Mouse (Mus musculus): ENCODE measurements at regions not wholly inside any gene's neighbourhood (a gene's known extent, or its start where the extent isn't known, plus 50 kb on each side); places are given as distances from the start of the nearest gene placed in this dataset.
"Not testable (repeated sequence)": the region's sequence is repeated elsewhere in the genome, so short reads cannot be mapped to it uniquely, and the experiment has no call there.

DNA sequence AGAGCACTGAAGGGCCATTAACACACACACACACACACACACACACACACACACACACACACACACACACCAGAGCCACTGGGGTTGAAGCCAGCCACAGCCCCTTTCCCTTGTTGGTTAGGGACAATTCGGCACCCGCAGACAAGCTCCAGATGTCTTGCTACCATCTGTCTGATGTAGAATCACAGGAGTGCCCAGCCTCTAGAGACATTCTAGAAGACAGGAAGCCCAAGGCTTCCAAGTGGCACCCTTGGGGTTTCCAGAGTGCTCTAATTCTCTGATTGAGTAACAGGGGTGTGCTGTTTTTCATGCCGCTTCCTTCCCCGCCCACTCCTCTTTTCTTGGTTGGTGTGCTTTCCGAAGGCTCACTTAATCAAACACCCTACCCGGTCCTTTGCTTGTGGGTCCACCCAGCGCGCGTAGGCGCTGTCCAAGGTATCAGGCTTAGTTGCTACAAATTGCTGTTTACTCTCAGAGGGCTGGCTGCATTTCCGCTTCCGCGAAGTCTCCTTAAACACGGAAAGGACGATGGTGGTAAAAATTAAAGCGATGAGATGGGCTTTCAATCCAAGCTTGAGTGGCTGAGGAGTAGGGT lies 59.5 kb upstream of the Zbtb18 start:
- DNase-seq (ENCODE audit: low read depth, low spot score), result peak; percentile 42

DNA sequence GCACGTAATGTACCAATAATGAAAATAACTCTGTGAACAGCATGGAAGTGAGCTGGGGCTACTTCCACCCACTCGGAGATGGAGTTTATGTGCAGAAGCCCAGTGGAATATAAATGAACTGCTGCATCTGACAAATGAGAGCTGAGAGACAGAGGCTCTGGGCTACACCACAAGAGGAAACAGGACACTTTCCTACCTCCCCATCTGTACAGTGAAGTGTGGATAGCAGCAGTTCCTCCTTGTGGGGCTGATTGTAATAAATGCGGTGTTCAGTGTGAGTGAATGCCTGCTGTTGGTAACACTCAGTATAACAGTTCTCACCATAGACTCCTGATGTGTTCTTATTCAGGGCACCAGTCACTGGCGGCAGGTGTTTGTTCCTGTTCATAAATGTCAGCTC lies 60.0 kb upstream of the Zbtb18 start:
- no peak for DNase-seq (ENCODE audit: low read depth, low spot score)

DNA sequence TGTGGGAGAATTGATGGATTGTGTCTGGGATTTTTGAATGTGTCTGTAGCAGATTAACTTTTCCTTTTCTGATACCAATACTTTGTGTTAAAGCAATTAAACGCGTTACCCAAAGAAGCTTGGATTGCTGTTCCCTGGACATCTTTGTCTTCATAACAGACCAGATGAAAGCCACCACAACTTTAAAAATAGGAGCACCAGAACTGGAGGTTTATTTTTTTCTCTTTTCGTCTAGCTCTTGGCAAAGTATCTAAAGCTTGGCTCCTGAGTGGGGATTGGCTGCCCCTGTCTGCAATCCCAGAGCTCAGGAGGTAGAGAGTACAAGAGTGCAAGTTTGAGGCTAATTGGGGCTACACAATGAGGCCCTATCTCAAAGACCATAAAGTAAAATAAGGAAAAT lies 64.0 kb upstream of the Zbtb18 start:
- DNase-seq (ENCODE audit: low read depth, low spot score), result no peak

DNA sequence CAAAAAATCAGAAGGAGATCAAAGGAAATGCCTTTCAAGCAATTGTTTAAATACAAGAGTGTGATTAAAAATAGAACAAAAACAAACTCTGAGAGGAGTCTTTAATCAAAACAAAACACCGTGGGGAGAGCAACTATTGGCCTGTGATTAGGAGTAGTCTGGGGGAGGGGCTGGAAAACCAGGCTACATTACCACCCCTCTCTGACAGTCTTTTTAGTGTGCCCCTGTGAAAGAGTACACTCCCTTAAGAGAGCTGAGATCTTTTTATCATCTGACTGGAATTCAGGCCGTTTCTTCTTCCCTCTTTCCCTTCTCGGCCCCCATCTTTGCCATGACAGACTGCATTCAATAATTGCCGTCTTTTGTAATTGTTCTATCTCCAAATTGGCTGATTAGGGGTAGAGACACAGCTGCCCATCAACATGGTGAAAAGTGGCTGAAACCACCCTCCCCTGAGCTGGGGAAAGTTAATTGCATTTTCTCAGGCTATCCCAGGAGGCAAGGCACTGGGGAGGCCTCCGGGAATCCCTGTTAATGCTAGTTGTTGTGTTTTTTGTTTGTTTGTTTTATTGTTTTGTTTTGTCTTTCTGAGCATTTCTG lies 68.8 kb upstream of the Zbtb18 start:
- DNase-seq (ENCODE audit: low read depth, low spot score), result no peak

DNA sequence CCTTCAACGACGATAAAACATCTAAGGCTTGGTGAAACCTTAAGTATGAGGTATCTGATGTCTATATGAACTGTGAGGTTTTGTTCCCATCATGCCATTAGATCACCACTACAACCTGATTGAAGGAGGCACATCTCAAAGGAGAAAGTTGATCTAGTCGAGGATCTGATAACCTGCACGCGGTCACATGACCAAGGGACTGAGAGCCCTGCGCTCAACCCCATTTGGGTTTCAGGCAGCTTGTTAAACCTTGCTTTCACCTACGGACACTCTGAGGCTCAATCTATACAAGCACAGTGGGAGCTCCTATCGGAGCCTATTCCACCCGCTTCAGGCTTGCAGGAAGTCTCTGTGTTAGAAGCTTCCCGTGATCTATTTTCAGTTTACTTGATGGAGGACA lies 70.1 kb upstream of the Zbtb18 start:
- DNase-seq (ENCODE audit: low read depth, low spot score), result no peak

DNA sequence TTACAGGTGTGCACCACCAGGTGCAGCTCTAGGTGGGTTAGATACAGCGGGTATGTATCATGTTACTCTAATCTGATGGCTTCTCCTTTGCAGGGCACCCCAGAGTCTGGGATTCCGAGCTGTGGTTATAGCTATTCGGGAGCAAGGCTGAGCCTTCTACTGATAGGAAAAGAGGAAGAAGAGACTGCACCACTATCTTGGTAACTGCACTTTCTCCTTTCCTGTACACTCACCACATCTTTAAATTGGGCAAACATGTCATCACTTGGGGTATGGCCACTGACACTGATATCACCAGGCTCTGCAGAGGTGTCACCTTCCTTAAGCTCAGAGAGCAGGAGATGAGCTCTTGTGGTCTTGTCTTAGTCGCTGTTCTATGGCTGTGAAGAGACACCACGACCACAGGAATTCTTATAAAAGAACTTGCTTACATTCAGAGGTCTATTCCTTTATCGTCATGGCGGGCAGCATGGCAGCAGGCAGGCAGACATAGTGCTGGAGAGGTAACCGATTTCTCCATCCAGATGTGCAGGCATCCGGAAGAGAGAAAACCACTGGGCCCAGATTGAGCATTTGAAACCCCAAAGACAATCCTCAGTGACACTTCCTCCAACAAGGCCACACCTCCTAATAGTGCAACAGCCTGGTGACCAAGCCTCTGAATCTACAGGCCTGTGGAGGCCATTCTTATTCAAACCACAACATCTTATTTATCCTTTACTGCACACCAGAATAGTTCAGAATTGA lies 74.1 kb upstream of the Zbtb18 start:
- no peak for DNase-seq (ENCODE audit: low read depth, low spot score)

DNA sequence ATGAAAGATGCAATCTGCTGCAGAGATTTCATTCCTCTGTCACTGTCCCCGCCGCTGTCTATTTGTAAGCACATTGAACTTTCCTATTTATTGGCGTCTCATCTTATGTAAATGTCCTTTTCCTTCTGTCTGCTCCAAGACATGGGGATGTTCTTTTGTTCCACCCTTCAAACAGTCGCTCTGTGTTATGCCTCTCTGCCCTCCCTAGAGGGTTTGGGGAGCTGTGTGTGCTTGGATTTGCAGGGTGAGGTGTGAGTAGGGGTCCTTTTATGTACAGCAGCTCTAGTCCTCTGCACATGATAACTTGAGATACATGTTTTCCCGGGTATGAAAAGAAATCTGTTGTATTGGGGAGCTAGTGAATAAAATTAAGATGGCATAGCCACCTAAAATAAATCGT lies 75.2 kb upstream of the Zbtb18 start:
- no peak for DNase-seq (ENCODE audit: low read depth, low spot score)

DNA sequence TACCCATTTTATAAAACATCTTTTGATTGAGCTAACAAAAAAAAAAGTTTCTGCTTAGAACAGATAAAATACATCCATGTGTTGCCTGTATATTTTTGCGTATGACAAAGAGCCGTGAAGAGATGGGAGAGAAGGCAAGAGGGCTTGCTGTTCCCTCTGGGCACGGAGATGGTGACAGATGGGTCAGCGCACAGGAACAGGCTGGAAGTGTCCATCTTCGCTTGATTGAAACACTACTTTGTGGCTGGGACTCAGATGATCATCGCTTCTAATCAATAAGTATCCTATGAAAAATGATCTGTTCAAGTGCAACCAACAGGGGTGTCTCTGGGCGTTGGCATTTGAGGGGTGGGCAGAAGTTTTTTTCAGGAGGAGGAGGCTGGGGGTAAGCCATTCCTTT lies 75.7 kb upstream of the Zbtb18 start:
- DNase-seq (ENCODE audit: low read depth, low spot score), result no peak

DNA sequence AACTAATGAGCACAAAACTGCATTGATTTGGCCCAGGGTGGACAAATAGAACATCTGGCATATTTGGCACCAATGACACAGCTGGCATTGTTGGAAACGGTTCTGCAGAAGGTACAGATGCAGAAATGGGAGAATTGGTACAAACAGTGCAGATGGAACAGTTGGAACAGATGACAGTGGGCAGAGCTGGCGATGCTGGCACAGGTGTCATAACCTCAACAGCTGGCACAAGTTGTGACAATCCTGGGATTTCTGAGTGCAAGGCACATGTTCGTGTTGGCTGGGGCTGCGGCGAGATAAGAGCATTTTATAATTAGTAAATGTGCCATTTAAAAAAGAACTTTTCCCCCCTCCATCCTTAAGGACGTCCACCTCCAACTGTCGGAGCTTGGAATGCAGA lies 77.8 kb upstream of the Zbtb18 start:
- no peak for DNase-seq (ENCODE audit: low read depth, low spot score)

DNA sequence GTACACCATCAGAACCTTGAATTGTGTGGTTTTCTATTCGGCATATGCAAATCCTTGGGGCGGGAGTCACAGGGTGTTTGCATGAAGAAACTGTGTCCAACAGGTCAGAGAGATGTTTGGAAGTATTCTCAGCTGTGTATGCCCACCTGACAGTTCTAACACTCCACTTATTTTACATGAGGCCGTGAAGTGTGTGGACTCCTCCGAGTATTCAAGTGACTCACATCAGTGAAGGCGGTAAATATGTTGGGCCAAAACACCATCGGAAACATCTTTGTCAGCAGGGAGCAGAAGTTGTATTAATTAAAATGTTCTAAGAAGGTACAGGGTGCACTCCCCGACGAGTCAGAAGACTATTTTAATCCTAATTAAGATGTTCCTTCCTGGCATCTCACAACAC lies 79.8 kb upstream of the Zbtb18 start:
- no peak for DNase-seq (ENCODE audit: low read depth, low spot score)

DNA sequence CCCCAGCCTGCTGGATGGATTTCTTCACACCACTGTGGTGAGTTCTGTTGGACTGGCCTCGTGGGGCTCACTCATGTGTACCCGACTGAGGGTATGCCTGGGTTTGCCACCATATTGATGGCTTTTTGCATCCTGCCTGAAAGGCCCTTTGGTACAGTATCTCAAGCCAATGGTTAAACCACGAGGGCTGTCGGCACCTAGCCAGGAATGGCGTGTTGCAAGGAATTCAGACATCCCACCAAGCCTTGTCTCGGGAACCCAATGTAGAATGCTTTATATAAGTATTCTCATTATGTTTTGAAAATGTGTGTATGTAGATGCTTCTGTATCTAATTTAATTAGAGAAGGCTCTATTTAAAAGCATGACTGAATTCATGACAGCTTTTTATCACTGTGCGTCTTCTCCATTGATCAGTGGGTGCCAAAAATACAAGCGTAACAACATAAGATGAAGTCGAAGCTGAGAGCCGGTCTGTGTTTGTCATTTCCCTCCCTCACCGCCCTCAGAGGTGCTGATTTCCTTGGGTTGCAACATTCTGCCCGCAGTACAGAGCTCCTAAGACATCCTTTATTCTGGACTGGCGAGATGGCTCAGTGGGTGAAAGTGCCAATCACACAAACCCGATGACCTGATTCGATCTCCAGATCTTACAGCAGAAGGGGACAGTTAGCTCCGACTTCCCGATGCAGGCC lies 90.5 kb upstream of the Akt3 start:
- DNase-seq (ENCODE audit: low read depth, low spot score), result no peak

DNA sequence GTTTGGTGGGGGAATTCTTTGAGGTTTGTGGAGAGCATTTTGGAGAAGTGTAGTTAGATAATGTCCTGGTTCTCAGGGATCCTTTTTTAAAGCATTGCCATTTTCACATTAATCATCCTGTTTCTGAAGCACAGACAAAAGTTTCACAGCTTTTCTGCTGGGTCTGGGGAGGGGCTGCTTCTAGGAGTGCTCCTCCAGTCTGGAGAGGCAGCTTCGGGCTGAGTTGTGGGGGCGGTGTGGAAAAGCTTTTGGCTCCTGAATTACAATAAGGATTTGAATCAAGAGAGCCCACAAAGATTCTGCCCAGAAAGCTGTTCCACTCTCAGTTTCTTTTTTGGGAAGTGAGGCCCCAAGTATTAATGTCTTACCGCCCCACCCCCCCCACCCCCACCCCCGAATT lies 89.2 kb upstream of the Akt3 start:
- DNase-seq (ENCODE audit: low read depth, low spot score), result no peak

DNA sequence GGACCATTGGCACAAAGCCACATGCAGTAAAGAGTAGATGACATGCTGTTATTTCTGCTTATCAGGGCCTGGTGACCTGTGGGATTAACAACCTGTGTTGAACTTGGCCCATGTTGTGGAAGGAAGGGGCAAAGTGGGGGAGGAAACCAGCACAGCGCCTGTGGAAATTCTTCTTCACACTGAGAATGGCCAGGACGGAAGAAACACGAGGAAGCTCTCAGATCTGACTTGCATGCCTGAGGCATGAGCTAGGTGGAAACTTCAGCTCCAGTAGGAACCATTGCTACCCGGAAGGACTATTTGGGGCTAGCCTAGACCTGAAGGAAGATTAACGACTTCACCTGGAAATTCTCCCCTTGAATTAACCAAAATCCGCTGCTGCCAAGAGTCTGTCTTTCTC lies 88.5 kb upstream of the Akt3 start:
- no peak for DNase-seq (ENCODE audit: low read depth, low spot score)

DNA sequence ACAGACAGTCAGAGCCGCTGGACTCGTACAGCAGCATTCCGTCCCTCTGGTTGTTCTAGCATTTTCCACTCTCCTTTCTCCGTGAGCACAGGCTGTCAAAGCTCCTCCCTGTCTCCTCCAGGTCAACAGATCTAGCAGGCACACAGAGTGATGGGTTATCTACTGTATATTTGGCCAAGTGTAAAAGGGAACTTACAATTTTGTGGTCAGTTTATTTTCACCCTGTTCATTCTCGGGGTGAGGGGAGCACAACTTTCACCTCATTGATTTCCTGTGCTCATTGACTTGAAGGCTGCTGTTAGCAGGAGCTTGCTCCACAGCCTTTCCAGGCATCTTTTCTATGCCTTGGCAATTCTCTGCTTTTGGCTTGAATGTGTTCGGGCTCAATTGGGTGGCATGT lies 87.5 kb upstream of the Akt3 start:
- no peak for DNase-seq (ENCODE audit: low read depth, low spot score)

DNA sequence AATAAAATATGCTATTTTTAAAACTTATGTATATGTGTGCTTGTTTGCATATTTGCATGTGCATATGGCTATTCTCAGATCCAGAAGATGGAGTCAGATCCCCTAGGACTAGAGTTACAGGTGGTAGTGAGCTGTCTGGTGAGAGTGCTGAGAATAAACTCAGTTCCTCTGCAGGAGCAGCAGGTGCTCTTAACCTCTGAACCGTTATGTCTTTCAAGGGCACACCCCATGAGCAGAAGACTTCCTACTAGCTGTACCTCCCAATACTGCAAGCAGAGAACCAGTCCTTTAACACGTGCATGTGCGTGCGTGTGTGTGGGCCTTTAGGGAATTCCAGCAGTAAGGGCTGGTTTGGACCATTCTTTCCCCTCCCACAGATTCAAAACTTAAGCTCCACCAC lies 85.9 kb upstream of the Akt3 start:
- no peak for DNase-seq (ENCODE audit: low read depth, low spot score)

DNA sequence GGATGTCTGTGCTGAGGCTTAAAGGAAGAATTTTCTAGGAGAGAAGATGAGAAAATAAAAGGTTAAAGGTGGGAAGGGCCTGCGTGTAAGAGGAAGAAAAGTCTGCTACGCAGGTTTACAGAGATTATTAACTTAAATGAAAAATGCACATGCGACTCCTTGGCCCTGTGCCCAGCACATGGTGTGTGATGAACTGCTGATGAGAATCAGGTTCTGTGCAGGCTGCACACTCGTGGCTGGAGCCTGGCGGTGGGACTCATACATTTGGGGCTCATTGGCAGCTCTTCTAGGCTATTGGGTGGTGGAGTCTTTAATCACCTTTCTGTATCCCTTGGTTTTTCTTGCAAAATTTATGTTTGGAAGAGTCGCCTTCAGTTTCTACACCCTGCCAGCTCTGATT lies 85.1 kb upstream of the Akt3 start:
- DNase-seq (ENCODE audit: low read depth, low spot score), result no peak

DNA sequence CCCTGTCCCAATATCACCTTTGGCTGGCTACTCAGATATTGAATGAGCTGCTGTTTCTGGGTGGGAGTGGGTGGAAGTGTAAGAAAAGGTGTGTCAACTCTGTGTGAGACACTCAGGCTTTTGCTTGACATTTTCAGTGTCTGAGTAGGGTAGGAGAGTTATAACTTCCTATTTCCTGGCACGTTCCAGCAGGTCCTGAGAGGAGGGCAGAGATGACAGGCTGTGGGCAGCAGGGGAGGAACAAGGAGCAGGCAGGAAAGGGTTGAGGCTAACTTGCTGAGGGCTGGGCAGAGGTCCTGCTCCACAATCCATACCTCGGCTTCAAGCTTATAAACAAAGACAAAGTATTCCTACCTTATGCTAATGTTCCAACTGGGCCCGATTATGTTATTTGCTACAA lies 82.2 kb upstream of the Akt3 start:
- no peak for DNase-seq (ENCODE audit: low read depth, low spot score)

DNA sequence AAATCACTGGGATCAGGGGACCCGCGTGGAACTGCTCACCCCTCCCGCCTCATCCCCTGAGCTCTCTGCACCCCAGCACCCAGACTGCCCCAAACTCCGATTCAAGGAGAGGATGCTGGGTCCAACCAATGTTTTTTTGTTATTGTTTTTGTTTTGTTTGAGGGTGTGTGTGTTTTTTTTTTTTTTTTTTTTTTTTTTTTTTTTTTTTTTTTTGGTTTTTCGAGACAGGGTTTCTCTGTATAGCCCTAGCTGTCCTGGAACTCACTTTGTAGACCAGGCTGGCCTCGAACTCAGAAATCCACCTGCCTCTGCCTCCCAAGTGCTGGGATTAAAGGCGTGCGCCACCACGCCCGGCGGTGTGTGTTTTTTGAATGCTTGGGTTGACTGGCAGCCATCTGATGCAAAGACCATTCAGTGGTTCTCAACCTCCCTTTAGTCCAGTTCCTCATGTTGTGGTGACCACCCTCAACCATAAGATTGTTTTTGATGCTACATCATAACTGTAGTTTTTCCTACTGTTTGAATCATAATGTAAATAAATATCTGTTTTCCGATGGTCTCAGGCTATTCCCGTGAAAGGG lies 81.3 kb upstream of the Akt3 start:
- not testable (repeated sequence) for DNase-seq (ENCODE audit: low read depth, low spot score)

DNA sequence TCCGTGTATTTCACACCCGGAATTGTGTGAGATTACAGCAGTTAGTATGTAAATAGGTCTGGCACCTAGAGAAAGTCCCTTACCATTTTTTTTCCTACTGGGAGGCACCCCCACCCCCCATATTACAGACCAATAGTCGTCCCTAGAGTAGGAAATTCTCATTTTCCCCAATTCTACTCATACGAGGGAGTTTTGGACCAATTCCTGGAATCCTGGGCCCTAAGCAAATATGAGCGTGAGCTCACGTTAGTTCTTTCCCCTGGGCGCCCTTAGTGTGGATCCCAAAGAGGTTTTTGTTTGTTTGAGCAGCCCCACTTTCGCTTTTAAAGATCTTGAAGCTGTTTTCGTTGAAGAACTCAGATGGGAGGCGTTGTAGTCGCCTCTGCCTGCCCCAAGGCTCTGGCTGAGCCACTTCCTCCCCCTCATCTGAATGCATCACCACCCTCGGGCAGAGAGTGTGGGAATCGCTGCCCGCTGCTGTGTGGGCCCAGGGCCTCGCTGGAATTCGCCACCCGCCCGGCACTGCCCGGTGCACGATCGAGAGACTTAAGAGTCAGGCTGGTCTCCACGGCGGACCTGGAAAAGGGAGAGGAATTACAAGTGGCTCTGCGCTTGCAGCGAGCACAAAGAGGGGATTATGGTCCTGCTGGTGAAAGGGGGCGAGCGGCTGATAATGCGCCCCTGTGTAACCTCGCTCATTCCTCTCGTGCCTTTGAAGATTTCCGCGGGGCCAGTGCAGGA lies 80.6 kb upstream of the Akt3 start:
- DNase-seq (ENCODE audit: low read depth, low spot score), result peak; percentile 29

DNA sequence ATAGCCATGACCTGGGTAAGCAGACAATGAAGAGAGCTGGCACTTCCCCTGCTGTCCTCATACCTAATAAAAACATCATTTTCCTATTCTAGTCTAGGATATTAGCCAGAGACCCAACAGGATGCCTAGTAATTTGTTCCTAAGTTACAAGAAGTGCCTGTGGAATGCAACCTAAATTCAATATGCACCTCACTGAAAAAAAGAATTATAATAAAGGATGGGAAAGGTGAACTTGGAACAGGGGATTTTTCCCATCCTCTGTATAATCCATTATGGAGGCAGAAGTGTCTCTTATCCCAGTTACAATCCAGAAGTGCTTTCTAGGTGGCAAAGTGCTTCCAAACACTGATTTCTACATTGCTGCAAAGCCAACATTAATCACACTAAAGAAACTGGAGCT lies 79.8 kb upstream of the Akt3 start:
- no peak for DNase-seq (ENCODE audit: low read depth, low spot score)

DNA sequence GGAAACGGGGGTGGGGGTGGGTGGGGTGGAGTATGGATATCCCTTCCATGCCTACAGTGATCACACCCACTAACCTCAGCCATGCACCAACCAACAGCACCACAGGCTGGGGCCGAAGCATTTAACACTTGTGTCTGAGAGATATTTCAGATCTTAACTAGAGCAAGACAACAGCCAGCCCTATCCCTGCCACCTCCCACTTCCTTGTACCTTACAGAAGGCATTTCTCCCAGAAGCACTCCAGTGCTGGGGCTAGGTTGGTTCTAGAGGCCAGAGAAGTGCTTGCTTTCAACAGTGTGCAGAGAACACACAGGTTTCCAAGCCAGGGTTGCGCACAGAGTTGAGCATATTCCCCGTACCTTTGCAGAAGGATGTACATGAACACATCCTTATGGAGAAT lies 79.1 kb upstream of the Akt3 start:
- no peak for DNase-seq (ENCODE audit: low read depth, low spot score)

DNA sequence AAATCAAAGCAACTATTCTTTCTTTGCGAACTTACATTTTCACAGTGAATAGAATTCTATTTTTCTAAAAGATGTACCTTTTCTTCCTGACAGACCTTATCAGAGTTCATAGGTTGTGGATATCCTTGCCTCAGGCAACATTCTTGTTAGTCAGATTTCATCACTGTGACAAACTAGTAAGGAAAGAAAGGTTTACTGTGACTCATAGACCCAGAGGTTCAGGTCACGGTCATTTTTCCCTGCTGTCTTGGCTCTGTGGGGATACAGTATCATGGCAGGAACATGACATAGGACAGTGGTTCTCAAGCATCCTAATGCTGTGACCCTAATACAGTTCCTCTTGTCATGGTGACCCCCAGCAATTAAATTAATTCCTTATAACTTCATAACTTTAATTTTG lies 78.4 kb upstream of the Akt3 start:
- no peak for DNase-seq (ENCODE audit: low read depth, low spot score)

Data from embryo, embryonic 11.5 days (tissue).